Mouse (Mus musculus) kidney, postnatal 0 days (tissue): ENCODE data around the gene Pml. TPM values are rescaled to one million over a fixed set of nuclear protein-coding genes. Genes with fewer than 3 reads are reported as not detected.
A peak's percentile ranks its signal among the peaks of the same experiment; 100 is the strongest.

Source experiments
- ATAC-seq: fragments of 200-750 bp; cut with Nextera tagmentation; replicated peaks from 2 replicates; pipeline ENCODE4 v1.8.0; 2017; ENCODE audit warnings: low read depth, moderate number of reproducible peaks, moderate TSS enrichment, moderate library complexity; ENCODE audit not compliant: low FRiP score
- DNase-seq: peaks from one replicate; pipeline ENCODE4 v3.0.0-alpha.2; 2016; ENCODE audit warnings: low spot score
- H3K27ac ChIP-seq: fragments of 300-500 bp; sonication (generic); 2 replicates; pipeline ENCODE4 v1.5.1; 2014; ENCODE audit warnings: mild to moderate bottlenecking
- H3K27me3 ChIP-seq: fragments of 300-500 bp; sonication (generic); 2 replicates; pipeline ENCODE4 v1.6.1; 2014; ENCODE audit warnings: low read length, mixed read lengths; ENCODE audit not compliant: insufficient read depth
- H3K36me3 ChIP-seq: fragments of 300-500 bp; sonication (generic); 2 replicates; pipeline ENCODE4 v1.6.1; 2014; ENCODE audit warnings: low read length, mixed read lengths; ENCODE audit not compliant: insufficient read depth
- H3K4me1 ChIP-seq: fragments of 300-500 bp; sonication (generic); replicated peaks from 2 replicates; pipeline ENCODE4 v1.6.1; 2014; ENCODE audit warnings: antibody characterized with exemption, low read length, mixed read lengths; ENCODE audit not compliant: insufficient read depth
- H3K4me2 ChIP-seq: fragments of 300-500 bp; sonication (generic); 2 replicates; pipeline ENCODE4 v1.6.1; 2014; ENCODE audit warnings: mild to moderate bottlenecking, low read length, moderate library complexity, mixed read lengths
- H3K4me3 ChIP-seq: fragments of 300-500 bp; sonication (generic); replicated peaks from 2 replicates; pipeline ENCODE4 v1.5.1; 2014; ENCODE audit warnings: low read depth, low read length
- H3K9ac ChIP-seq: fragments of 300-500 bp; sonication (generic); 2 replicates; pipeline ENCODE4 v1.6.1; 2014; ENCODE audit warnings: low read depth, low read length
- H3K9me3 ChIP-seq: fragments of 300-500 bp; sonication (generic); replicated peaks from 2 replicates; pipeline ENCODE4 v1.6.1; 2016; ENCODE audit warnings: low read length, inconsistent platforms, mixed read lengths
- CTCF ChIP-seq: IDR thresholded peaks from 2 replicates; pipeline ENCODE4 v1.5.1; 2016; ENCODE audit warnings: antibody characterized with exemption, low read depth, mild to moderate bottlenecking, moderate library complexity
- whole genome bisulfite sequencing: fragments of 180-500 bp; shearing (Covaris S2); extraction: QIAGEN DNeasy Blood & Tissue Kit; methylation state at CpG from one replicate; pipeline ENCODE4 v1.1.7; 2014; 5-methylcytosine and 5-hydroxymethylcytosine counted together
- polyA plus RNA-seq: library from polyadenylated mRNA; unstranded; fragments of >200 nt; fragmentation: Nextera tagmentation; extraction: Ambion mirVana; gene quantifications from 2 replicates; pipeline ENCODE4 v1.2.1, GENCODE M21; 2015

Pml gene
- polyA plus RNA-seq, 1 experiment from 2014 or later: 14.3 TPM

GRCm38 (mm10) chr9:58234502-58235015, 15.0 kb downstream of the Pml start:
- Histone ChIP-seq H3K9me3 (no peaks in the 10 kb centered on the region), H3K4me1 (no peaks in the 10 kb centered on the region), H3K9ac (no peak overlapping the region), H3K27me3 (no peaks in the 10 kb centered on the region), H3K27ac (no peak overlapping the region), H3K4me3 (no peak overlapping the region), H3K36me3 (peaks cover 36% of the 10 kb centered on the region), H3K4me2 (no peak overlapping the region)
- DNase-seq: no peak
- 97% methylated on average over 28 of the region's 28 CpGs for WGBS
- ATAC-seq: no peak
- no peak for TF ChIP-seq CTCF

- DNase-seq (no peak), ATAC-seq (no peak)
- no peaks in the 10 kb centered on the region for H3K27me3 ChIP-seq
- H3K4me3 ChIP-seq: no peak overlapping the region
- no peak for TF ChIP-seq CTCF
- 46% methylated on average over 5 of the region's 5 CpGs for WGBS
- no peaks in the 10 kb centered on the region for H3K4me1 ChIP-seq
- H3K4me2 ChIP-seq: no peak overlapping the region
- peaks cover 55% of the 10 kb centered on the region for H3K36me3 ChIP-seq
- H3K9ac ChIP-seq: no peak overlapping the region
- peak overlapping the region; percentile 25 for H3K27ac ChIP-seq
- H3K9me3 ChIP-seq: no peaks in the 10 kb centered on the region
Observed at GRCm38 (mm10) chr9:58232374-58232773, 17.2 kb downstream of the Pml start.

DNA sequence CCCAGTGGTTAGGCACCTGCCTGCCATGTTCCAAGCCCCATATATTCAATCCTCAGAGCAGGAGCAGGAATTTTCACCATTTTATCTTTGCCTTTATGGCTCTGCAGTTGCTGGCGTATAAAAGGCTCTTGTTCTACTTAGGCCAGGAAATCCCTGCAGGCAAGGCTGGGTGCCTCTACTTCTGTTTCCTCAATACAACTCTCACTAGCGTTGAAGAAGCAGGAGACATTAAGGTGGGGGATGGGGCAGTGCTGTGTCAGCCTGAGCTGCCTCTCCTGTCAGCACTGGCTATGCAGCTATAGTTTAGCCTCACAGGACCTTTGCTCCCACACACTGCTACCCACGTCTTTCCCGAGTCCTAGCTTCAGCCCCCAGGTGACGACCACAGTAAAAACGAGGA, 17.8 kb downstream of the Pml start:
- no peak for TF ChIP-seq CTCF
- ATAC-seq (no peak), DNase-seq (no peak)
- Histone ChIP-seq H3K36me3 (peaks cover 60% of the 10 kb centered on the region), H3K27me3 (no peaks in the 10 kb centered on the region), H3K4me3 (no peak overlapping the region), H3K9ac (0 out of 2 replicates have a peak overlapping the region, but pooled peaks have one; percentile 4), H3K4me2 (no peak overlapping the region), H3K4me1 (no peaks in the 10 kb centered on the region), H3K27ac (peak overlapping the region; percentile 25; the same call in 1 of the 2 replicates), H3K9me3 (no peaks in the 10 kb centered on the region)
- 35% methylated on average over 6 of the region's 6 CpGs for whole genome bisulfite sequencing

GRCm38 (mm10) chr9:58228777-58229466, 20.7 kb downstream of the Pml start:
- 93% methylated on average over 9 of the region's 9 CpGs for WGBS
- H3K36me3 ChIP-seq: peaks cover 64% of the 10 kb centered on the region
- ATAC-seq: no peak

DNA sequence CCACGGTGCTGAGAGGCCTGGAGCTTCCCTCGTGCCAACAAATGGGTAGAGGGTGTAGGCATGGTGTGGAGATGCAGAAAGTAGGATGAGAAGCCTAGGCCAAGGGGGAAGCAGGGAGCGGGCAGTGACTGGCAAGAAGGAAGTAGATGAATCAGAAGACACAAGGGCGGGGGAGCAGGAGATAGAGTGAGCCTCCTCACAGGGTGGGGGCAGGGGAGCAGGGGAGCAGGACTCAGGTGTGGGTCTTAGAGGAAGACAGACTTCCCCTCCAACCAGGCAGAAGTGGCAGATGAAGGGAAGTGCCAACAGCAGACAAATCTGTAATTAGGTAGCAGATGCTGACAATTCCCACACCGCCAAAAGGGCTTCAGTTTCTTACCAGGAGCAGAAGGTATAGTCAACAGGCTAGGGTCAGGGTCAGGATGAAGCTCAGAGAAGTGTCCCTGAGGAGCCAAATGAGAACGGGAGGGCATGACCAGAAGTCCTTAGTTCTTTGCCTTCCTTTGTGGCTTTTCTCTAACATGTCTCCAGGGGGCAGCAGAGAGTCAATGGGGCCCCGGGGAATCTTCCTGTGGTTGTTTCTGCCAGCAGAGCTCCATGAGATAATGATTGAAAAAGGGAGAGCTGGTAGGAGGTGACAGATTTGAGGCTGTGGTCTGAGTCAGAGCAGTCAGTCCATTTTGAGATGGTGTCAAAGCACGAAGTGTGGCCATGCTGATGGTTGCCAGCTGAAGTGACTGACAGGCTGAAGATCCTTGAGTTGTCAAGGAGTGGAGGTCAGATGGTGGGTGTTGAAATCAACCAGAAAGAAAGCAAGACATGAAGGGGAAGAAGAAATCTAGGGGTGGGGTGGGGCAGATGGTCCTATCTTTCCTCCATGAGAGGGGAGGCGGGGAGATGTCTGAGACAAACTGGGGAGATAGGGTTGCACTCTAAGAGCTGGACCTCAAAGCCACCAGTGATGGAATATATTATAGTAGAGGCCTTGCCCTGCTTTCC, 23.4 kb downstream of the Pml start:
- peak; percentile 73 for DNase-seq
- Histone ChIP-seq H3K36me3 (peaks cover 64% of the 10 kb centered on the region), H3K27ac (no peak overlapping the region), H3K4me1 (no peaks in the 10 kb centered on the region), H3K4me2 (no peak overlapping the region), H3K9ac (no peak overlapping the region), H3K27me3 (no peaks in the 10 kb centered on the region), H3K4me3 (no peak overlapping the region), H3K9me3 (no peaks in the 10 kb centered on the region)
- peak; percentile 88 for TF ChIP-seq CTCF
- WGBS: 67% methylated on average over 9 of the region's 9 CpGs
- ATAC-seq: 0 out of 2 replicates have a peak, but pooled peaks have one; percentile 23

More at GRCm38 (mm10) chr9:58228777-58229466, 20.7 kb downstream of the Pml start:
- no peak overlapping the region for H3K9ac ChIP-seq
- H3K4me1 ChIP-seq: no peaks in the 10 kb centered on the region
- DNase-seq: no peak
- H3K4me3 ChIP-seq: no peak overlapping the region
- H3K9me3 ChIP-seq: no peaks in the 10 kb centered on the region
- no peaks in the 10 kb centered on the region for H3K27me3 ChIP-seq
- no peak overlapping the region for H3K4me2 ChIP-seq
- H3K27ac ChIP-seq: no peak overlapping the region
- no peak for TF ChIP-seq CTCF

- no peak for ATAC-seq
- H3K27ac ChIP-seq: no peak overlapping the region
- 95% methylated on average over 2 of the region's 2 CpGs for WGBS
- no peak overlapping the region for H3K9ac ChIP-seq
- H3K4me2 ChIP-seq: no peak overlapping the region
- TF ChIP-seq CTCF: no peak
- H3K4me3 ChIP-seq: no peak overlapping the region
- H3K9me3 ChIP-seq: no peaks in the 10 kb centered on the region
- no peak for DNase-seq
- no peaks in the 10 kb centered on the region for H3K27me3 ChIP-seq
- no peaks in the 10 kb centered on the region for H3K4me1 ChIP-seq
- peaks cover 59% of the 10 kb centered on the region for H3K36me3 ChIP-seq
Observed at GRCm38 (mm10) chr9:58224356-58224755, 25.2 kb downstream of the Pml start.
